Mouse (Mus musculus) G1E (cell line): ENCODE measurements around the gene Tbx19.

Experiments
- CTCF ChIP-seq: IDR thresholded peaks from 2 replicates; pipeline ENCODE4 v1.5.1; 2012; ENCODE audit warnings: low read depth, low read length, inconsistent platforms, mixed read lengths
- GATA1 ChIP-seq: IDR thresholded peaks from 2 replicates; pipeline ENCODE4 v1.6.1; 2012; ENCODE audit warnings: borderline replicate concordance, low read length, inconsistent platforms, mixed read lengths
- GATA2 ChIP-seq: IDR thresholded peaks from 2 replicates; pipeline ENCODE4 v1.6.1; 2012; ENCODE audit warnings: low read depth, low read length, inconsistent platforms, borderline replicate concordance
- POLR2AphosphoS5 ChIP-seq: IDR thresholded peaks from 2 replicates; pipeline ENCODE4 v1.6.1; 2012; ENCODE audit warnings: low read depth, low read length, inconsistent platforms; ENCODE audit not compliant: insufficient replicate concordance
- TAL1 ChIP-seq: conservative IDR thresholded peaks from 2 replicates; pipeline ENCODE4 v1.6.1; 2012; ENCODE audit warnings: low read depth, low read length, inconsistent platforms, mixed read lengths

GRCm38 (mm10) chr1:165192102-165192501, 31.5 kb upstream of the Tbx19 start:
- no peak for TF ChIP-seq CTCF
- no peak for TF ChIP-seq POLR2AphosphoS5
- no peak for TF ChIP-seq GATA2
- TF ChIP-seq GATA1 = no peak
- TF ChIP-seq TAL1 = no peak
